Mouse (Mus musculus) G1E (cell line): ENCODE results near the gene Gm17190. TPM values are rescaled to one million over a fixed set of nuclear protein-coding genes. Genes with fewer than 3 reads are reported as not detected.
"Not testable (repeated sequence)": the region's sequence is repeated elsewhere in the genome, so short reads cannot be mapped to it uniquely, and the experiment has no call there.

Source experiments
- ATAC-seq: 2 replicates; pipeline ENCODE4 v1.8.0; 2016; ENCODE audit warnings: mild to moderate bottlenecking; ENCODE audit not compliant: insufficient number of reproducible peaks, poor library complexity, low FRiP score, severe bottlenecking; ENCODE audit errors: extremely low read depth
- DNase-seq: peaks from one replicate; pipeline ENCODE4 v3.0.0; 2012; ENCODE audit warnings: low spot score
- H3K27me3 ChIP-seq: 2 replicates; pipeline ENCODE4 v1.6.1; 2012; ENCODE audit warnings: mild to moderate bottlenecking, low read length, inconsistent platforms; ENCODE audit not compliant: insufficient read depth
- H3K36me3 ChIP-seq: replicated peaks from 2 replicates; pipeline ENCODE3; 2012; ENCODE audit warnings: mild to moderate bottlenecking, inconsistent platforms
- H3K4me1 ChIP-seq: 2 replicates; pipeline ENCODE4 v1.6.1; 2012; ENCODE audit warnings: low read depth, low read length, inconsistent platforms, mixed read lengths; ENCODE audit not compliant: insufficient read depth
- H3K4me3 ChIP-seq: 2 replicates; pipeline ENCODE4 v1.5.1; 2012; ENCODE audit warnings: low read depth, mild to moderate bottlenecking, inconsistent platforms, low read length, moderate library complexity, mixed read lengths
- H3K9me3 ChIP-seq: replicated peaks from 2 replicates; pipeline ENCODE4 v1.6.1; 2012; ENCODE audit warnings: inconsistent platforms
- CTCF ChIP-seq: IDR thresholded peaks from 2 replicates; pipeline ENCODE4 v1.5.1; 2012; ENCODE audit warnings: low read depth, low read length, inconsistent platforms, mixed read lengths
- GATA1 ChIP-seq: IDR thresholded peaks from 2 replicates; pipeline ENCODE4 v1.6.1; 2012; ENCODE audit warnings: borderline replicate concordance, low read length, inconsistent platforms, mixed read lengths
- GATA2 ChIP-seq: IDR thresholded peaks from 2 replicates; pipeline ENCODE4 v1.6.1; 2012; ENCODE audit warnings: low read depth, low read length, inconsistent platforms, borderline replicate concordance
- POLR2AphosphoS5 ChIP-seq: IDR thresholded peaks from 2 replicates; pipeline ENCODE4 v1.6.1; 2012; ENCODE audit warnings: low read depth, low read length, inconsistent platforms; ENCODE audit not compliant: insufficient replicate concordance
- TAL1 ChIP-seq: conservative IDR thresholded peaks from 2 replicates; pipeline ENCODE4 v1.6.1; 2012; ENCODE audit warnings: low read depth, low read length, inconsistent platforms, mixed read lengths
- polyA plus RNA-seq: library from polyadenylated mRNA; stranded (reverse); fragments of >175 nt; gene quantifications from 2 replicates; pipeline ENCODE4 v1.2.3, GENCODE M21; 2012
- total RNA-seq, 2 experiments: library from RNA; stranded (forward) in 1 of 2; stranded (reverse) in 1 of 2; fragments of 200-1000 nt in 1 of 2; fragments of >200 nt in 1 of 2; fragmentation: Nextera tagmentation in 1 of 2; gene quantifications; 2 replicates each; pipeline ENCODE4 v1.2.3; 2014 to 2017

Gene Gm17190
- total RNA-seq (2014; fragmentation: Nextera tagmentation) = not detected in 2 replicates
- total RNA-seq (2017) = 0.11 TPM in 1 of 2 replicates, not detected in the other
- polyA plus RNA-seq = not detected in 2 replicates

DNA sequence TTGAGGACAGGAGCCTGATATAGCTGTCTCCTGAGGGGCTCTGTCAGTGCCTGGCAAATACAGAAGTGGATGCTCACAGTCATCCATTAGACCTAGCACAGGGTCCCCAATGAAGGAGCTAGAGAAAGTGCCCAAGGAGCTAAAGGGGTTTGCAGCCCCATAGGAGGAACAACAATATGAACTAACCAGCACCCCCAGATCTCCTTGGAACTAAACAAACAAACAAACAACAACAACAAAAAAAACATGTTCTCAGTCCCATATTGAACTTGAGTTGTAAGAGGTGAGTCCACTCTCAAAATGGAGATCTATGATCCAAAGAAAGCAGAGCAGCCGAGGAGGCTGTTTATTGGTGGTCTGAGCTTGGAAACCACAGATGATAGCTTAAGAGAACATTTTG is at the start of gene Gm17190:
Gene Gm17190, plus strand, starts transcription at position 301 of the 400 bp plus-strand sequence.
- not testable (repeated sequence) for DNase-seq, H3K36me3 ChIP-seq, H3K9me3 ChIP-seq, H3K4me1 ChIP-seq, H3K4me3 ChIP-seq, H3K27me3 ChIP-seq, ATAC-seq

DNA sequence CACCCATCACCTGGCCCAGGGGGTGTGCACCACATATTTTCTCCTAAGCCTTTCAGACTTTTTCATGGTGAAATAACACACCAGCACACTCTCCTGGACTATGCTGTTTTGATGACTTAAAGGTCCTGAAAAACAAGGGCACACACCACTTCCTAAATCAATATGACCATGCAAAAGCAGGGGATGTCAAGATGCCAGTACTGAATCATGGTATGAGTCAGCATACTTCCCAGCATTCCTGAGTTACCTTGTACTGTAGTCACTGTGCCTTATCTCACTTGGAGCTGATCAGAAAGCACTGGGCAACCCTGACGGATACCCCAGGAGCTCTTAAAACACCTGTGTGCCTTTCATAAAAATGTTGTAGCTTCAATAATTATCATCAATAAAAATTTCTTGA is 42.3 kb upstream of the Gm17190 start:
- no peak overlapping the region for H3K4me3 ChIP-seq
- no peaks in the 10 kb centered on the region for H3K9me3 ChIP-seq
- H3K36me3 ChIP-seq = no peaks in the 10 kb centered on the region
- TF ChIP-seq GATA1 (no peak), POLR2AphosphoS5 (no peak), GATA2 (no peak), TAL1 (no peak), CTCF (no peak)
- no peak for ATAC-seq
- DNase-seq = no peak
- H3K27me3 ChIP-seq = peaks cover 9% of the 10 kb centered on the region
- no peaks in the 10 kb centered on the region for H3K4me1 ChIP-seq

GRCm38 (mm10) chr13:96040275-96041042 is 41.4 kb upstream of the Gm17190 start:
- no peaks in the 10 kb centered on the region for H3K36me3 ChIP-seq
- H3K9me3 ChIP-seq = no peaks in the 10 kb centered on the region
- TF ChIP-seq GATA2 (no peak), CTCF (no peak), TAL1 (no peak), GATA1 (no peak), POLR2AphosphoS5 (no peak)
- no peaks in the 10 kb centered on the region for H3K4me1 ChIP-seq
- no peak overlapping the region for H3K4me3 ChIP-seq
- H3K27me3 ChIP-seq = peaks cover 9% of the 10 kb centered on the region
- ATAC-seq (no peak), DNase-seq (no peak)

DNA sequence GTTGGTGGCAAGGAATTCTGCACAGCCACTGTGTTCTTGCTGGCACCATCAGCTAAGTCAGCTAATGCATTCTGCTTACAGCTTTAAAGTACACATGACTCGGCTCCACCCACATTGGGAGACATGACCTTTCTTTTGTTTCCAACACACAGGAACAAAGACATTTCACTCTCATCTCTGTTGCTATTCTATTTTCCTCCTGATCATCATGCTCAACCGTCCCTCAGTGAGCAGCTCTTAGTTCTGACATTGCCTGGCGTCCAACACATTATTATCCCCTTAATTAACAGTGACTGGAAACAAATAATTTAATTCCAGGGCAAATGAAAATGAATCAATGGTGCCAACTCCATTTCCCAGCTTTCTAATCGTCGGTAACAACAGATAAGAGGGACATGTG is 36.5 kb upstream of the Gm17190 start:
- Histone ChIP-seq H3K27me3 (no peaks in the 10 kb centered on the region; the same call in 1 of the 2 replicates), H3K4me1 (no peaks in the 10 kb centered on the region), H3K4me3 (no peak overlapping the region), H3K9me3 (no peaks in the 10 kb centered on the region), H3K36me3 (no peaks in the 10 kb centered on the region)
- no peak for ATAC-seq
- no peak for DNase-seq
- no peak for TF ChIP-seq TAL1
- TF ChIP-seq GATA2 = no peak
- no peak for TF ChIP-seq GATA1
- TF ChIP-seq CTCF = no peak

DNA sequence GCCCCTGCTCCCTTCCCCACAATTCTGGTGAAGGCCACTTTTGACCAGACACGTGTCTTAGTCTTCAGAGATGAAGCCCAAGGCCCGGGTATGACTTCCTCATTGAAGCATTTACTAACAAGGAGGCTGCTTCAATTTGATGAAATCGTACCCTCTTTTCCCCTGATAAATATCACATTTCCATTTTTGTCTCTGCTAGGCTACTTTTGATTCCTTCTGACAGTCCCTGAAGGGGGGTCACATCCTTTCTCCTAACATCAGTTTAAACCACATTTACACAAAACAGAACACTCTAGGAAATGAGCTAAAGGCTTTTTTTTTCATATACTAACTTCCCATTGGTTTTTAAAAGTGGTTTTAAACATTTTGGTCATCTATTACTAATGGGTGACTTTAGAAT is 29.1 kb upstream of the Gm17190 start:
- no peaks in the 10 kb centered on the region for H3K9me3 ChIP-seq
- no peak for TF ChIP-seq CTCF
- TF ChIP-seq GATA1 = no peak
- no peak for TF ChIP-seq TAL1
- no peak for TF ChIP-seq GATA2
- no peak for TF ChIP-seq POLR2AphosphoS5

GRCm38 (mm10) chr13:96073555-96073954 is 8.3 kb upstream of the Gm17190 start:
- peaks cover 2% of the 10 kb centered on the region; the same call in 1 of the 2 replicates for H3K9me3 ChIP-seq
- DNase-seq = no peak

More for the DNA sequence above, 29.1 kb upstream of the Gm17190 start:
- Histone ChIP-seq H3K27me3 (peaks cover 4% of the 10 kb centered on the region; the same call in 1 of the 2 replicates), H3K4me3 (no peak overlapping the region), H3K36me3 (no peaks in the 10 kb centered on the region), H3K4me1 (no peaks in the 10 kb centered on the region)
- no peak for DNase-seq
- ATAC-seq = no peak

GRCm38 (mm10) chr13:96081276-96081675 is 578 bp upstream of the Gm17190 start, which contains the start of gene Gm20075:
Gene Gm20075 (minus strand): TSS chr13:96081376.
- DNase-seq, H3K4me3 ChIP-seq, H3K4me1 ChIP-seq, ATAC-seq, H3K9me3 ChIP-seq, H3K27me3 ChIP-seq, H3K36me3 ChIP-seq: not testable (repeated sequence)

More at GRCm38 (mm10) chr13:96073555-96073954, 8.3 kb upstream of the Gm17190 start:
- Histone ChIP-seq H3K4me1 (no peaks in the 10 kb centered on the region), H3K36me3 (no peaks in the 10 kb centered on the region), H3K4me3 (no peak overlapping the region), H3K27me3 (peaks cover 7% of the 10 kb centered on the region; the same call in 1 of the 2 replicates)
- no peak for TF ChIP-seq CTCF
- TF ChIP-seq POLR2AphosphoS5 = no peak
- TF ChIP-seq GATA2 = no peak
- TF ChIP-seq GATA1 = no peak
- no peak for TF ChIP-seq TAL1
- no peak for ATAC-seq
